Mouse (Mus musculus): ENCODE results near the gene Vamp5.

- TF ChIP-seq POLR2A (IDR thresholded peaks at IDR 0.05; ENCODE audit: control insufficient read depth, low read depth, low read length) (no peak), CTCF (IDR thresholded peaks at IDR 0.05; ENCODE audit: control insufficient read depth, insufficient read depth, insufficient replicate concordance, low read depth, low read length) (no peak)
Observed at GRCm38 (mm10) chr6:72333111-72333510, 47.2 kb downstream of the Vamp5 start.
